Mouse (Mus musculus) thymus, adult 2 months (tissue): ENCODE results near the gene Adnp.

Experiments
- CTCF ChIP-seq: fragments of 200-500 bp; IDR thresholded peaks from 2 replicates; pipeline ENCODE4 v1.5.1; 2012; ENCODE audit warnings: mild to moderate bottlenecking, control low read depth, low read length, moderate library complexity, borderline replicate concordance; ENCODE audit not compliant: control insufficient read depth, poor library complexity, insufficient read depth; ENCODE audit errors: extremely low read depth
- POLR2A ChIP-seq: fragments of 200-500 bp; IDR thresholded peaks from 2 replicates; pipeline ENCODE4 v1.6.1; 2012; ENCODE audit warnings: mild to moderate bottlenecking, low read length, control low read depth, moderate library complexity; ENCODE audit not compliant: control insufficient read depth, poor library complexity, insufficient read depth; ENCODE audit errors: extremely low read depth

- TF ChIP-seq CTCF (no peak), POLR2A (no peak)
Observed at GRCm38 (mm10) chr2:168168892-168169799, 37.8 kb downstream of the Adnp start.
